Mouse (Mus musculus) intestine, postnatal 0 days (tissue): ENCODE data around the gene Zdhhc19. TPM values are rescaled to one million over a fixed set of nuclear protein-coding genes. Genes with fewer than 3 reads are reported as not detected.

Source experiments
- ATAC-seq: fragments of 200-750 bp; cut with Nextera tagmentation; 2 replicates; pipeline ENCODE4 v1.8.0; 2017; ENCODE audit warnings: mild to moderate bottlenecking, moderate TSS enrichment, moderate library complexity
- H3K27ac ChIP-seq: fragments of 300-500 bp; sonication (generic); 2 replicates; pipeline ENCODE4 v1.5.1; 2014; ENCODE audit warnings: mild to moderate bottlenecking, low read depth, low read length, moderate library complexity
- H3K27me3 ChIP-seq: fragments of 300-500 bp; sonication (generic); replicated peaks from 2 replicates; pipeline ENCODE4 v1.6.1; 2014; ENCODE audit warnings: low read length, mixed read lengths; ENCODE audit not compliant: control insufficient read depth, insufficient read depth
- H3K36me3 ChIP-seq: fragments of 300-500 bp; sonication (generic); 2 replicates; pipeline ENCODE4 v1.6.1; 2014; ENCODE audit warnings: mild to moderate bottlenecking, moderate library complexity; ENCODE audit not compliant: control insufficient read depth, insufficient read depth
- H3K4me1 ChIP-seq: fragments of 300-500 bp; sonication (generic); replicated peaks from 2 replicates; pipeline ENCODE4 v1.6.1; 2014; ENCODE audit warnings: antibody characterized with exemption, low read length, mixed read lengths; ENCODE audit not compliant: control insufficient read depth, insufficient read depth
- H3K4me2 ChIP-seq: fragments of 300-500 bp; sonication (generic); replicated peaks from 2 replicates; pipeline ENCODE4 v1.6.1; 2014; ENCODE audit warnings: low read depth, mild to moderate bottlenecking, moderate library complexity
- H3K4me3 ChIP-seq: fragments of 300-500 bp; sonication (generic); 2 replicates; pipeline ENCODE4 v1.5.1; 2014; ENCODE audit warnings: low read depth, low read length
- H3K9ac ChIP-seq: fragments of 300-500 bp; sonication (generic); 2 replicates; pipeline ENCODE4 v1.6.1; 2014; ENCODE audit warnings: mild to moderate bottlenecking, low read depth, low read length
- H3K9me3 ChIP-seq: fragments of 300-500 bp; sonication (generic); 2 replicates; pipeline ENCODE4 v1.6.1; 2016; ENCODE audit warnings: mixed run types; ENCODE audit not compliant: control insufficient read depth
- CTCF ChIP-seq: sonication (generic); IDR thresholded peaks from 2 replicates; pipeline ENCODE4 v1.5.1; 2016; ENCODE audit warnings: low read depth, mild to moderate bottlenecking, control low read depth, antibody characterized with exemption, moderate library complexity
- whole genome bisulfite sequencing: fragments of 180-500 bp; shearing (Covaris S2); extraction: QIAGEN DNeasy Blood & Tissue Kit; methylation state at CpG from one replicate; pipeline ENCODE4 v1.1.7; 2014; 5-methylcytosine and 5-hydroxymethylcytosine counted together
- polyA plus RNA-seq: library from polyadenylated mRNA; unstranded; fragments of >200 nt; fragmentation: Nextera tagmentation; extraction: Ambion mirVana; gene quantifications from 2 replicates; pipeline ENCODE4 v1.2.1, GENCODE M21; 2015

Zdhhc19 gene
- polyA plus RNA-seq, 1 experiment from 2014 or later = 3.8 TPM

DNA sequence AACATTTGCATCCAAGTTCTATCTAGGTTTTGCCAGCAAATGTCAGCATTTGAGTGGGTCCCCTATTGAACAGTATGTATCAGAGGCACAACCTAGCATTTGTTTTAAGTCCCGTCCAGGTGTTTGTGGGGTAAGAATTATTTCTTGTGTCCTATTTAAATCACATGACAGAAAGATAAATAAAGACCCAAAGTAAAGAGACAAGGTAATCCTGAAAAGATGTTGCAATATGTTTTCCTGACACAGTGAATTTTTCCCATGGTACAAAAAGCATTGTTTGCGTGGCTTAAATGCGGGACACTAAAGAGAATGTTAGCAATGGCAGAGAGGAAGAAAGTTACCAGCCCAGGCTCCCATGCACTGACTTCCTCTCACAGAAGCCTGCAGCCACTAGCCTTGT is 74.0 kb downstream of the Zdhhc19 start:
- Histone ChIP-seq H3K4me2 (no peak overlapping the region), H3K4me1 (no peaks in the 10 kb centered on the region), H3K9me3 (no peaks in the 10 kb centered on the region), H3K4me3 (no peak overlapping the region), H3K9ac (no peak overlapping the region), H3K27me3 (no peaks in the 10 kb centered on the region), H3K36me3 (no peaks in the 10 kb centered on the region), H3K27ac (no peak overlapping the region)
- no peak for TF ChIP-seq CTCF
- 83% methylated on average over 3 of the region's 3 CpGs for WGBS
- ATAC-seq = no peak

DNA sequence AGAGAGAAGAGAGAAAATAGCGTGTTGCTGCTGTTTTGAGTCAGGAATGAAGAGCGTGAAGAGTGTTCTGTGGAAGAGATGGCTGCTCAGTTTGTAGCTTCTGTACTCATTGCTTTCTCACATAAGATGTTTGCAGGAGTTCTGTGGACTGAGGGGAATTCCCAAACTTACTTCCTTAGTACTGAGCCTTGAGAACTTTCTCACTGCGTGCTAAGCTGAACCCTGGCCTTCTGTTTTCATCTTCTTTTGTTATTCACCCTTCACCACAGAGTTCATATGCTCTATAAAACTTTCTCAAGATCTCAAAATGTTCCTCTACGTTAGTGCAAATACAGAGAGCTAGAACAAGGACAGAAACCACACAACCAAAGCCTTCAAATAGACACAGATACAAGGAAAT is 76.5 kb downstream of the Zdhhc19 start:
- Histone ChIP-seq H3K36me3 (no peaks in the 10 kb centered on the region), H3K4me3 (no peak overlapping the region), H3K4me2 (no peak overlapping the region), H3K9me3 (no peaks in the 10 kb centered on the region), H3K4me1 (no peaks in the 10 kb centered on the region), H3K9ac (no peak overlapping the region), H3K27ac (no peak overlapping the region), H3K27me3 (no peaks in the 10 kb centered on the region)
- ATAC-seq = no peak
- 71% methylated on average over 4 of the region's 4 CpGs for WGBS
- TF ChIP-seq CTCF = no peak

DNA sequence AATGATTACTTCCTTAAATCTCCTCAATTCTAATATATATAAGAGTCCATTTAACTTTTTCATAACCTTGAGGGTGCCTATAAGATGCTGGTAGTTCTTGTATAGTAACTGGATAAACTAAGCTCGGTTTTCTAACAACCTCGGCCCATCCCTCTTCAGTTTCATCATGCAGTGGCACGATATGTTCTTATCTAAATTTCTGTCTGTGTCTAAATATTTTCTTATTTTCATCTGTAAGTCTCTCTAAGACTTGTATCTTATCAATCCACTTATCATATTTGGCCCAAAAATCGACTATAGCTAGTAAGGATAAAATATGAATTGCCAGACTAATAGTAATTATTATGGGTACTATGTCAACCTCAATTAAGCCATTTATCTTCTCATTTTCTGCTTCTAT is 90.4 kb downstream of the Zdhhc19 start:
- Histone ChIP-seq H3K27ac (no peak overlapping the region), H3K4me2 (no peak overlapping the region), H3K27me3 (no peaks in the 10 kb centered on the region), H3K9ac (no peak overlapping the region), H3K4me3 (no peak overlapping the region), H3K9me3 (no peaks in the 10 kb centered on the region), H3K4me1 (no peaks in the 10 kb centered on the region; the same call in 1 of the 2 replicates), H3K36me3 (no peaks in the 10 kb centered on the region)
- no peak for ATAC-seq
- TF ChIP-seq CTCF = no peak
- 85% methylated on average over 4 of the region's 4 CpGs for WGBS

DNA sequence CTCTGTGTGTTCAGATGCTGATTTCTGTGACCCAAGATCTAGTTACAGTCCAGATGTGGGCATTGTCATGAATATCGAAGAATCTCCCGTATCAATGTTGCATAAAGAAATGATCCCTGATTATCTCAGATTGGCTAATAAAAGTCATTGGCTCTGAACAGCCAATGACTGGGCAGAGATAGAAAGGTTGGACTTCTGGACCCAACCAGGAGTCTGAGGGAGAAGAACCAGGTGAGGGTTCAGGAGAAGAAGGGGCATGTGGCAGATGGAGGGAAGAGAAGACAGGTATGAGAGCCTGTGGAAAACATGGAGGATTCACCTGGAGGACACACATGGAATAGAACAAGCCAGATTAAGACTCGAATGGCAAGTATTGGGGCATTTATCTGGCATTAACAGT is 92.5 kb downstream of the Zdhhc19 start:
- Histone ChIP-seq H3K4me3 (no peak overlapping the region), H3K36me3 (no peaks in the 10 kb centered on the region), H3K27me3 (no peaks in the 10 kb centered on the region), H3K9me3 (no peaks in the 10 kb centered on the region), H3K27ac (no peak overlapping the region), H3K9ac (no peak overlapping the region), H3K4me2 (no peak overlapping the region), H3K4me1 (no peaks in the 10 kb centered on the region; the same call in 1 of the 2 replicates)
- peak; percentile 66; the same call in 1 of the 2 replicates for ATAC-seq
- 69% methylated on average over 3 of the region's 3 CpGs for WGBS
- TF ChIP-seq CTCF = no peak

DNA sequence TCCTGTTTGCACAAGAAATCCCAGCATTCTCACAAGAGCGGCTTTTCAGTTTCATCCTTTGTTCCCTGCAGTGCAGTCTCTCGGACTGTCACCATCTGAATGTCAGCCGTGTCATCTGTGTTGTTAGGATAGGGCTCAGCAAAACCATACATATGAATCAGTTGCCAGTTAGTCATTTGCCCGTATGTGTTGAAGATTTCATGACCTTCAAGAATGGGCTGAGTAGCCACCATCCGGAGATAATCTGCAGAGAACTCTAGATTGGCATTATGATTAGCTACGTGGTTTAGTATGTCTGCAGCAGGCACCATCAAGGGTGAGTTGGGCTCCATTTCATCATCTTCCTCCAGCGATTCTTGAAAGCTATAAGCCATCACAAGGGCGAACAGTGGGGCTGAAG is 95.5 kb downstream of the Zdhhc19 start:
- Histone ChIP-seq H3K27me3 (no peaks in the 10 kb centered on the region), H3K27ac (no peak overlapping the region), H3K4me1 (no peaks in the 10 kb centered on the region; the same call in 1 of the 2 replicates), H3K4me3 (no peak overlapping the region), H3K9me3 (no peaks in the 10 kb centered on the region), H3K36me3 (no peaks in the 10 kb centered on the region), H3K4me2 (no peak overlapping the region), H3K9ac (no peak overlapping the region)
- 91% methylated on average over 8 of the region's 8 CpGs for WGBS
- TF ChIP-seq CTCF = no peak
- ATAC-seq = no peak

DNA sequence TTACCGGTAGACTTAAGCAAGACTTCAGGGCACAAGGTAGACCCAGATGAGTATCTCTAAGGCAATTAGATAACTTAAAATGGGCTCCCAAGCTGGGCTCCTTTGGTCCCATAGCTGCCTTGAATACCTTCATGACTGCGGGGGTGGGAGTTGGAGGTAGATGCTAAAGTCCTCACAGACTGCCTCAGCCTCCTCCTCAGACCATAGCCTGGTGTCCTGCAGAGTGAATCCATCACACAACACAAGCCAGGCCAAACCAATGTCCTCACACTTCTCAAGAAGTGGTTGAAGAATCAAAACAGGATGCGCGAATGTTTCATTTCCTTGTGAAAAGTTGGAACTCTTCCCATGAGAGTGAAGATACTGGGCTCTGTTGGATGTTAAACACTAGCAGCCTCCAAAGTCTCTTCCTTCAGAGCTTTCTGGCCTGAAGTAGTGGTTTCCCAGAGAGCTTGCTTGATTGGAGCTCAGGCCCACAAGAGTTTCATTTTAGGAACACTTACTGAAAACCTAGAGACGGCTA is 97.3 kb downstream of the Zdhhc19 start:
- 85% methylated on average over 5 of the region's 5 CpGs for WGBS
- ATAC-seq = no peak

DNA sequence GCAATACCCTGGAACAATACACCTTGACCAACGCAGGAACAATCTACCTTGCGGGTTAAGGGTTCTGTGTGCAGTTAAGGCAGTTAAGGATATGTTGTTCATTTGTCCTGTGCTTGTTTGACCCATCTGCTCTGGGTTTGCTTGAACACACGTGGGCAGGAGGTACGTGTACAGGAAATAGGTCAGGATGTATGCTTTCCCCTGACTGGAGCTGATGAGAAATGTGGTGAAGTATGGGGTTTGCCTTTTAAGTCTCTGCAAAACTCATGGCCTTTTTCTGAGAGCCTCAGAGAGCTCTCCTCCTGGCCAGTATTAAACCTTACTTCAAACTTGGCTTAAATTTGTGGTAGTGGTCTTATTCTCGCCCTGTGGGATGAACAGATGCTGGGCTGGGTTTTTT is 97.9 kb downstream of the Zdhhc19 start:
- WGBS = 67% methylated on average over 5 of the region's 5 CpGs
- H3K4me2 ChIP-seq = no peak overlapping the region
- no peaks in the 10 kb centered on the region; the same call in 1 of the 2 replicates for H3K4me1 ChIP-seq
- H3K27ac ChIP-seq = no peak overlapping the region
- H3K27me3 ChIP-seq = no peaks in the 10 kb centered on the region
- TF ChIP-seq CTCF = no peak
- ATAC-seq = no peak
- no peaks in the 10 kb centered on the region for H3K9me3 ChIP-seq
- no peak overlapping the region for H3K9ac ChIP-seq
- H3K36me3 ChIP-seq = no peaks in the 10 kb centered on the region
- no peak overlapping the region for H3K4me3 ChIP-seq

More for the DNA sequence above, 97.3 kb downstream of the Zdhhc19 start:
- Histone ChIP-seq H3K9ac (no peak overlapping the region), H3K27me3 (no peaks in the 10 kb centered on the region), H3K27ac (no peak overlapping the region), H3K9me3 (no peaks in the 10 kb centered on the region), H3K4me3 (no peak overlapping the region), H3K4me1 (no peaks in the 10 kb centered on the region; the same call in 1 of the 2 replicates), H3K4me2 (no peak overlapping the region), H3K36me3 (no peaks in the 10 kb centered on the region)
- TF ChIP-seq CTCF = no peak
